Mouse (Mus musculus) thymus, postnatal 25 days (tissue): Measurements from ENCODE around the gene Fars2.

Source experiments
- DNase-seq: peaks from one replicate; pipeline ENCODE4 v3.0.0; 2022

Gene Fars2

DNA sequence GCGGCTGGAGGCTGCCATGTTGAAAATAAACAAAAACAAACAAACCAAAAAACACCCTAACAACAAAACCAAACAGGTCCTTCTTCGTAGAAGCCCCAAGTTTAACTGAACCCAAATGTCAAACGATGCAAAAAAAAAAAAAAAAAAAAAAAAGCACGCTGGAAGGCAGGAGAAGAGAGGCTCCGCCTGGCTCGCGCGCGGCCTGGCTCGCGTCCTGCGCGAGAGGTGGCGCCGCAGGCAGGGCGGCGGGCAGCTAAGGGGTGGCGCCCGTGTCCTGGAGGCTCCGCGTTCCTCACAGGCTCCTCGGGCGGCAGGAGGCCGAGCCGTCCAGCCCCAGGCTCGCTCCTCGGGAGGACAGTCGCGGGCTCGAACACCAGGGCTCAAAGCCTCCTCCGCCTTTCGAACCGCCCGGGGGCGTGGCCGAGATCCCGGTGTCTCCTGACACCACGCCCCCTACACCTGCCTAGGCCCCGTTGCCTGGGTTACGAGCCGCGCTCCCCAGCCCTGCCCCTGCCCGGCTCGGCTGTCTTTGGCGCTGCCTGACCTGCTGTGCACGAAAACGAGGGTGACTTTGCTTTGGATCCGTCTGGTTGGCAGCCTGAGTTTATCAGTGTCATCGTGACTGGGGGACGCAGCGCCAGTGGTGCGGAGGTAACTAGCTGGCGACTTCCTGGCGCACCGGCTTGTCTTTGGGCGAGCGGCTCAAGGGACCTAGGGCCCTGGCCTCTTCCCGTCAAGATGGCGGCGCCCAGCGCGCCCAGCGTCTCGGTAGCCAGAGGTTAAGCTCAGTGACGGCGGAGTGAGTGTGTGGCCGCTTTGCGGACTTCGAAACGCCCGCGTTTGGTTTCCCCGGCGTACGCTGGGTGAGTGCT lies at the start of gene Fars2, which contains the start of gene Lyrm4:
Gene Fars2 (plus strand): TSS at position 270 of the 872 bp plus-strand sequence.
Gene Lyrm4 (minus strand): TSS at position 384 of the 872 bp plus-strand sequence.
- DNase-seq = peak; percentile 96

DNA sequence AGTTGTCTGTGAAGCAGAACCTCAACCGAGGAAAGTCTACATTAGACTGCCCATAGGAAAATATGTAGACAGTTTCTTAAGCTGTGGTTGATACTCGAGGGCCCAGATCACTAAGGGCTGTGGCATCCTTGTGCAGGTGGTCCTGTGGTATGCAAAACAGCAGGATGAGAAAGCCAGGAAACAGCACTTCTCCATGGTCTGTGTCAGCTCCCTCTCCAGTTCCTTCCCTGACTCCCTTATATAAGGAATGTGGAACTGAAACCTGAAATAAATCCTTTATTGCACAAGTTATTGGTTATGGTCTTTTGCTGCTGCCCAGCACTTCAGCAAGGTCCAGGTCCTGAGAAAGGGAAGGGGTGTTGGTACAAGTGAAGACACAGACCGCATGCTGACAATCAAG lies 42.7 kb upstream of the Fars2 start:
- no peak for DNase-seq

DNA sequence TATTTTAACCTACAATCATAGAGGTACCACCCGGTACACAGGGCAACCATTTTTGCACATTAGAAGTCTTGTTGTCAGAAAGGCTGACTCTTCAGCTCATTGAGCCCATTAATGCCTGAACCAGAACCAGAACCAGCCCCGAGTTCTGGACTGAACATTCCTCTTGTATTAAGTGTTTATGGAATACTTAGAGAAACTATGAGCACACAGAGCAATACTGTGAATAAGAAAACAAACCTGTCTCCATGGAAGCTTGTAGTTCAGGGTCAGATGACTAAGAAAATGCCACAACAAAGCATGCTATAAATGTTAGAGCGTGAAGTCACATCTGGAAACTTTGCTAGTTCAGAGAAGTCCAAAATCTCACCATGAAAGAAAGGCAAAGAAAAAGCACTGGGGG lies 35.6 kb upstream of the Fars2 start:
- no peak for DNase-seq

- DNase-seq = no peak
Observed at GRCm38 (mm10) chr13:36084701-36085100, 32.5 kb upstream of the Fars2 start.

DNA sequence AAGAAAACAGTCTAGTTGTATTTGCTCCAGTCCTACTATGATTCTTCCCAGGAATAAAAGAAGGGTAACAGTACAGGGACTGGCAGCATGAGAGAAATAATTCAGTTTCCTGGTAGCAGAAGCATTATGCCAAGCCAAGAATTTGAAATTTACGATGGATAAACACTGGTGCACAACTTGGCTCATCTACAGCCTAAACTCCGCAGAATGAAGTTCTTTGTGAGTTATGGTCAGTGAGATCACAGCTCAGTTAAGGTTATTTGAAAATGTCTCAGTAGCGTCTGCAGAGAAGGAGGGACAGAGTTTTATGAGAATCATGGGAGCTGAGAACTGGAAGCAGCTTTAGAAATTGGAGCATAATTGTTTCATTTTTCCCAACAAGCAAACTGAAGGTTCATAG lies 31.2 kb upstream of the Fars2 start:
- no peak for DNase-seq

GRCm38 (mm10) chr13:36086608-36087391 lies 30.4 kb upstream of the Fars2 start:
- DNase-seq = no peak

- DNase-seq = no peak
Observed at GRCm38 (mm10) chr13:36087427-36087826, 29.8 kb upstream of the Fars2 start.

DNA sequence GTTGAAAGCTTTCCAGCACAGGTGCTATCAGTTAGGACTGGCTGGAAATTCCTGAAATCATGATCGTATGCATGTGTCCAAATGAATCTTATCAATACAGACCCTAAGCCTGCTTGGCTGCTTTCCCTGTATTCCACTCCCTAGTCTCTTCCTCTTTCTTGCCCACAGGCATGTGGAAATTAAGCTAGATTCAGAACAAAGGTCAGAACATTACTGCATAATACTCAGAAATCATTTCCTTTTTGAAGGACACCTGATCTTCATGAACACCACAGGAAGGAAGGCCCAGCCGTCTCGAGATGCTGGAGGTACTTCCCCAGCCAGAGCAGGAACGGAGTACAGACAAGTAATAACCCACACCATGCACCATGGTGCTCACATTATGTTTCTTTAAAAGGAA lies 29.0 kb upstream of the Fars2 start:
- no peak for DNase-seq

- DNase-seq = no peak
Observed at GRCm38 (mm10) chr13:36096684-36097383, 20.4 kb upstream of the Fars2 start.

GRCm38 (mm10) chr13:36105591-36105990 lies 11.6 kb upstream of the Fars2 start:
- no peak for DNase-seq

- DNase-seq = no peak
Observed at GRCm38 (mm10) chr13:36108528-36108927, 8.7 kb upstream of the Fars2 start.

- no peak for DNase-seq
Observed at GRCm38 (mm10) chr13:36111331-36111730, 5.9 kb upstream of the Fars2 start.

DNA sequence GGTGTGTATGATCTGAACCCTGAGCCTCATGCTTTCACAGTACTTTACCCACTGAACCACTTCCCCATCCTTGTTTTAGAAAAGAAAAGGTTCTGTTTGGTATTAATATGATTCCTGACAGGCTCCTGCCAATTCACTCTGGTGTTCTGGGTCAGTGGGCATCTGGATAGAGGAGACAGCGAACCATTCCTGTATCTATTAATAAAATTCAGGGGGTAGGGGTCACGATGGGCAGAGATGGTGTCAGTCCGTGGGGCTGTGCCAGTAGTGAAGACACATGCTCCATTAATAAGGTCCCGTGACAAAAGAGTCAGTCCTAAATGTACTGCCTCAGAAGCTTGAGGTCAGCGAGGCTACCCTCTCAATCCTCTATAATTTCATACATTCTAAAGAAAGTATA lies 4.0 kb upstream of the Fars2 start:
- DNase-seq = no peak

DNA sequence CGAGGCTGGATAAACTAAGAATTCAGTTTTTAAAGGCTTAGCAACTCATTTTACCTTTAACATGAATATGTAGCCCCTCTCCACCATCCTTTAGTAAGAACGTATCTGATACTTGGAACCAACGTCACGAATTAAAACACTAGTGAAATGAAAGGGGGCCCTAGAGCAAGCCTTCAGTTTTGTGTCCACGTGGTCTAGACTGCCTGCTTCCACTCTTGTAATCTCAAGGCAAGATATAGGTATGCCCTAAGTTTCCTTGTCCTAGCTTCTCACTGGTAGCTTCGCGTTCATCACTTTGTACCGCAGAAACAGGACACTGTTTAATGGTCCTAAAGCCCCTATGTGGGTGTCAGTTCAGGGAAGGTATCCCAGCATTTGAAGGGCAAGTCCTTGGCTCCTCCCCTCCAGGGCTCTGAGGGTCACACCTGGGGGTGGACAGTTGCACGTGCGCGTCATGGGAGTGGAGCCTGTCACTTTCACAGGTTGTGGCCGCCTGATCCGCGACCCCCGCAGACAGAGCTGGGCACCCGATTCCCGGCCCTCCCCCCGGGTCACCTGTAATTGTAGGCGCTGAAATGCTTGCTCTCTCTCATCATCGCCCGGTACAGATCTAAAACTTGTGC lies 581 bp upstream of the Fars2 start:
- peak; percentile 25 for DNase-seq

- no peak for DNase-seq
Observed at GRCm38 (mm10) chr13:36119684-36120083, 2.5 kb downstream of the Fars2 start.

GRCm38 (mm10) chr13:36120606-36121005 lies 3.4 kb downstream of the Fars2 start:
- DNase-seq = no peak

DNA sequence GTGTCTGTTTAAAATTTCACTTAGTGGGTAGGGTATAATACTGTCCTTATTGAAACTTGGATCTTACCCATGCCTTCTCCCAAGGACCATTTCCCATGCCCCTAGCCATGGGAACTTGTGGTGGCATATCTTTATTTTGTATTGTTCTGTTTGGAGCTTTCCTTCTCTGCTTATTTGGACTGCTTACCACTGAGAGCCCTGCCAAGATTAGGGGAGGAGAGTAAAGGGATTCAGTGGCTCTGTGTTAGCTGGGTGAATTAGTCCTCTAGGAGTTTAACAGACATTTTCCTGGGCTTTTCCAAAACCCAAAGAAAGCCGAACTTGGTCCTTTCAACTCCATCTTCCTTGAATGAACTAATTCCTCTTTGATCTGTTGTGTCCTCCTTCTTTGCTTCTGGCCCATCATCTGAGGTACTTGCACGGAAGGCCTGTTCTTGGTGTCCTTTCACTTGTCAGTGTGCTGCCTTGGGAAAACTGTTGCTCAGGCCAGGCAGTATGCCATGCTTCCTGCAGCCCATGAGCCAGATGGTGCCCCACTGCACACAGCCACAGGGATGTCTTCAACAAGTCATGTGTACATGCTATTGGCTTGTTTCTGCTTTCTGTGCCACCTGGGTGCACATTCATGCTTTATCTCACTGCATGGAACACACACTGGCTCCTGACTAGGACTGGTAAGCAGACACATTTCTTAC lies 12.3 kb downstream of the Fars2 start:
- no peak for DNase-seq

DNA sequence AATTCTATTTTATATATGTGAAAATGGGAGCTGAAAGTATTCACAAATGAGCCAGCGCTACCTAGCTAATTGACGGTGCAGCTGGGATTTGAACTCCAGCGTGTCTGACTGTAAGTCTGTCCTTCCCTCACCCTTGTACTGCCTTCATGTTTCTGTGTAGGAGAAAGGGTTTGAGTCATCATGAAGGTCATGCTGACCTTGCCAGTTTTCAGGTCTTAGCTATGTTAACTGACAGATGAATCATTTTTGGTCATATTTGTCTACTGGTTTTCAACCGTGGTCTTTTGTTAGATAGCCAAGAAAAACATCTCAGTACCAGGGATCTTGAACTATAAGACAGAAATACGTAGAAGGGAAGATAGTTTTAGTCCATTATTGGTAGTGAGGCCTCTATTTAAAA lies 14.2 kb downstream of the Fars2 start:
- DNase-seq = no peak

- no peak for DNase-seq
Observed at GRCm38 (mm10) chr13:36131992-36132649, 14.9 kb downstream of the Fars2 start.

- DNase-seq = no peak
Observed at GRCm38 (mm10) chr13:36139703-36140102, 22.5 kb downstream of the Fars2 start.

- DNase-seq = no peak
Observed at GRCm38 (mm10) chr13:36140247-36141016, 23.2 kb downstream of the Fars2 start.
